Mouse (Mus musculus) spleen, postnatal 36 days (tissue): Measurements from ENCODE around the gene Synj2bp.
A peak's percentile ranks its signal among the peaks of the same experiment; 100 is the strongest.
"Not testable (repeated sequence)": the region's sequence is repeated elsewhere in the genome, so short reads cannot be mapped to it uniquely, and the experiment has no call there.

ENCODE experiments used
- DNase-seq, 2 experiments: peaks; one replicate each; pipeline ENCODE4 v3.0.0; 2022; ENCODE audit warnings: low spot score in 2 of 2, mixed read lengths in 1 of 2

Synj2bp gene

DNA sequence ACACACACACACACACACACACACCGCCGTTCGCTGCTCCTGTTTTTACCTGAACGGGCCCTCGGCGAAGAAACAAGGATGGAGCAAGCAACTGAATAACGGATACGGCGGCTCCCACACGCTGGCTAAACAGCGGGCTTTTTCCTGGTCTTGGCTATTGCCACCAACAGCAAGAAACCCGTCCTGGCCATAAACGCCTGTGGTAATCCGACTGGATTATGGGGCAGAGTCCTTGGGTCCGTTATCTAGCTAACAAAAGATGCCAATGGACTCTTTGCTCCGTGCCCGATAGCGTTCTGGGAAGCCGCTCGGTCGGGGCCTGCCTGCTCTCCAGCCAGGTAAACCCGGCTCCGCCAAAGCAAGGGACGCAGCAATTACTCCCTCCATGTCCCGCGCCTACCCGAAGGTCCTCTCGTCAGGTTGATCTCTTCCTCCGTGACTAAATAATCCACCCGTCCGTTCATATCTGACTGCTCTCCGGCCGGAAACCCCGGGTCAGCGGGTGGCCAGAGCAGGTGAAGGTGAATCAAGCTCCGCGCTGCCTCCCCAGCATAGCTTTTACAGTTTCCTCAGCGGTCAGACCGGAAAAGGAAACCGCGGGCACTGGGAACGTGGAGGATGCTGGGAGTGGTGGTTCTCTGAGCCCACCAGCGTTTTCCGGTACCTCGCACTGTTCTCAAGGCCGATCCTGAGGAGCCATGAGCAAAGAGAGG lies at the start of gene Synj2bp, which contains the start of gene Gm20498:
Gene Synj2bp, minus strand, starts transcription at position 596 of the 713 bp plus-strand sequence.
Gene Gm20498, minus strand, starts transcription at position 590 of the 713 bp plus-strand sequence.
- peak; percentile 82 for DNase-seq

DNA sequence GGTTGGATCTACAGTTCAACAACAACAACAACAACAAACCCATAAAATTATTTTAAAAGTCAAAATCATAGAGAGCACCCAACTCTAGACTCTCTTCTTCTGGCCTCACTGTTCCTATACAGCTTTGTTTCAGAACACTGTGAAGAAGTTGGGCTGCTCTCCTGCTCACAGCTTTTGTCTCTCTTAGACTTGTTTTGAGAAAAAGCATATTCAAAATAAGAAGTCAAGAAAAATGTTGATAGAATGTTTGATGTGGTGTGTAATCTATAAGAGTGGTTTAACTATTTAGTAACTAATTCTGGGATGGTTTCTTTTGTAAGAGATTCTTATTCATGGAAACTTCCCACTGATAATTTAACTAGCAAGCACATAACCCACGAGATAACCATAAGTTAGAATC lies 35.7 kb upstream of the Synj2bp start, which contains the start of gene Adam21:
Gene Adam21, minus strand, starts transcription at position 101 of the 400 bp plus-strand sequence.
- no peak for DNase-seq

DNA sequence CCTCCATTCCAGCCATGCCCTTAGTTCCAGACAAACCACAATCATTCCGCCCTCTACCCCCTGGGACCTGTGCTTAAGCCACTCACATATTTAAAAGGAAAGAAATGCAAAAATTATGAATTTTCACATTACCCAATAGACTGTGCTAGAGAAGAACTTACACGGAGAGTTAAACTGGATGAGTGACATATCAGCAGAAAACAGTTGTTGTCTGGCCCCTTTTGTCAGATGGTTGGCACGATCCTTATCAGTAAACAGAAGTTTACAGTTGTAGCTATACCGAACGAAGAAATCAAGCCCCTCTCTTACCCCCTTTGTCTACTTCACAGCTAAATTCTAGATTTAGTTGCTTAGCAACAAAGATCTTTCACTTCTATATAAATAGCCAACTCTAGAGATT lies 35.2 kb upstream of the Synj2bp start:
- DNase-seq: no peak

DNA sequence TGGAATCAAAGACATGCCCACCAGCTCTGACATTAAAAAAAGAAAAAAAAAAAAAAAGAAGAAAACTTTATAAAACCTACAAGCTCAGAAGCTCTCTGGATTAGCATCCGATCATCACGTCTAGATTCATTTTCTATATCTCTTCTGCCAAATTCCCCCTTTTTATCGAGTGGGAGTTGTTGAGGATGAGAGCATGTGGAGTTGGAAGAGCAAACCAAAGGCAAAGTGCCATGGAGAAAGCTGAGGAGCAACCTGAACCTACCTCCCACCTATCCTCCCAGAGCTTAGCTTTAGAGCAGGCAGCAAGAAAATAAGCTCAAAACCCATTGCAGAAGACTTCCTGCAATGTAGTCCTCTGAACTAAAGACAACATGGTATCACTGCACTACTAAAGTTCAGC lies 31.5 kb upstream of the Synj2bp start:
- no peak for DNase-seq

DNA sequence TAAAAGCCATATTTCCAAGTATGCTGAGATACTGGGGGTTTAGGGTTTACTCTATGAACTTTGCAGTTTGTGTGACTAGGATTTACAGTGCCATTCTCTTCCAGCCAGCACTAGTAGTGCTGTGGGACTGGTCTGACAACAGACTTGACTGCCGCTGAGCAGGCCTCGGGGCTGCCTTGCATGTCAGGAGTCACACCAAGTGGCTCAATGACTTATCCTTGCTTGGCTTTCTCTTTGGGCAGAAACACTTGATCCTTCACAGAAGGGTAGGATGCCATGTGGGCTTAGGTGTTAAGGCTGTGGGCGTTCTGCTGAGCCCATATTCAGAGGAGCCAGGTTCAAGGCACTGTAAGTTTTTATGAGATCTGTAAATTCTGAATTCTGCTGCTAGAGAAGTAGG lies 16.6 kb upstream of the Synj2bp start:
- no peak for DNase-seq

DNA sequence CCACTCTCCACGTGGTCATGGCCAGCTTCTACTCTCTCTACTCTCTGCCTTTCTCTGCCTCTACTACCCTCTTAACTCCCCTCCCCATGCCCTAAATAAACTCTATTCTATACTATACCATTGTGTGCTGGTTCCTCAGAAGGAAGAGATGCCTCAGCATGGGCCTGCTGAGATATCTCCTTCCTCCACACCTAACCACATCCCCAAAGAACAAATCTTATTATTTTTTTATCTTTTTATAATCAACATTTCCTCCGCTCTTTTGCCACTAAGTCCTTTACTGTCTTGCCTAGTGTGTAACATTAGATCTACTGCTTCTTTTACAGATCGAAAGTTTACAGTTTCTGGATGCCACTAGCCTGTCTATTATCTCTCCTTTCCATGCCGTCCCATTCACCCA lies 14.5 kb upstream of the Synj2bp start:
- DNase-seq: no peak

DNA sequence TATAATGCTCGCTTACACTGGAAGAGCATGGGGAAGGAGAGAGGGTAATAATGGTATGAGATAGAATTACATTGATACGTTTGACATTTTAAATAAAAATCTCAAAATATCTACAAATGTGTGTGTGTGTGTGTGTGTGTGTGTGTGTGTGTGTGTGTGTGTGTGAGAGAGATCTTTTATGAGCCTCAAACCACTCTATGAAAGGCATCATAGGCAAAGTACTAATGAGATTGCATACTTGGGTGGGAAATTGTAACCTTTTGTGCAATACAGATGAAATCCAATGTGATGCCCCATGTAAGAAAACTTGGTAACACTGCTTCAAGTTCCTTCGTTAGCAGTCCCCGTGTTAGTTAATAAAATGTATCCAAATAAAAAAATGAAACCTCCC lies 313 bp upstream of the Synj2bp start:
- DNase-seq: no peak

DNA sequence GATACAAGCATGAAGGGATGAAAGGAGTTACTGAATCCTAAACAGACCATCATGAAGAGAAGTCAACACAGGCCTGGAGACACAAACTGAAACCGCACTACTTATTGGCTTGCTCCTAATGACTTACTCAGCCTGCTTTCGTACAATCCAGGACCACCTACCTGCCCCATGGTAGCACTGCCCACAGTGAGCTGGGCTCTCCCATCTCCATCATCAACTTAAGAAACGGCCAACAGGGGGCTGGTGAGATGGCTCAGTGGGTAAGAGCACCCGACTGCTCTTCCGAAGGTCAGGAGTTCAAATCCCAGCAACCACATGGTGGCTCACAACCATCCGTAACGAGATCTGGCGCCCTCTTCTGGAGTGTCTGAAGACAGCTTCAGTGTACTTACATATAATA lies 2.1 kb downstream of the Synj2bp start:
- not testable (repeated sequence) for DNase-seq

DNA sequence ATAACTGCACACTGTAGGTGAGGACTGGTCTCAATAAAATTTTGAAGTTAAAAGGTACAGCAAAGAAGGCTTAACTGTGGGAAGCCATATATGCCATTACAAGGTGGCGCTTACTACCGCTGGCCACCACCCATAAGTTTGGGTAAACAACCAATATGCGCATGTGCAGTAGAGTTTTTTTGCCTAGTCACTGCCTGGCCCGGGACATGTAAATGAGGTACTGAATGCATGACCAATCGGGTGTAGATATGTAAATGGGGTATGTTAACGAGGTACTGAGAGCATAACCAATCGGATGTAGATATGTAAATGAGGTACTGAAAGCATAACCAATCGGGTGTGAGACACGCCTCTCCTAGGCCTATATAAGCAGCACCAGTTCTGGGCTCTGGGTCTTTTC lies 35.8 kb downstream of the Synj2bp start:
- DNase-seq: not testable (repeated sequence)

DNA sequence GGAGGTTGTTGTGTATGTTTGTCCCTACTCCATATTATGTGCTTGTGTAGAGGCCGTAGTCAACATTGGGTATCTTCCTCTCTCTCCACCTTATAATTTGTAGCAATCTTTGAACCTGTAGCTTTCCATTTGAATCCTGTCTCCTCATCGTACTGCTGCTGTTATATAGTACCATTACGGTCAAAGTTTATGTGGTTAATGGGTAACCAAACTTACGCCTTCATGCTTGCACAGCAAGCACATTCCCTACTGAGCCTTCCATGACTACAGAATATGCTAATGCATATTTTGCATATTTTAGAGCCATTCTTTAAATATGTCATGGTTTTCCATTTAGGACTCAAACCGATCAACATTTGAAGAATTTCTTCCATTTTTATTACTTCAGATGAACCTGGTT lies 42.2 kb downstream of the Synj2bp start:
- no peak for DNase-seq

DNA sequence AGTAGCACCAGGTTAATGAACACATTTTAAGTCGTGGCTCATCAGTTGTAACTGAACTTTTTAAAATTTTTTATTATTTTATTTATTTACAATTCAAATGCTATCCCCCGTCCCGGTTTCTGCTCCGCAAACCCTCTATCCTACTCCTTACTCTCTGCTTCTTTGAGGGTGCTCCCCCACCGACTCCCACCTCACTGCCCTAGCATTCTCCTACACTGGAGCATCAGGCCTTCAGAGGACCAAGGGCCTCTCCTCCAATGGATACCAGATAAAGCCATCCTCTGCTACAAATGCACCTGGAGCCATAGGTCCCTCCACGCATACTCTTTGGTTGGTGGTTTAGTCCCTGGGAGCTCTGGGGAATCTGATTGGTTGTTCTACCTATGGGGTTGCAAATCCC lies 47.4 kb downstream of the Synj2bp start:
- no peak for DNase-seq

DNA sequence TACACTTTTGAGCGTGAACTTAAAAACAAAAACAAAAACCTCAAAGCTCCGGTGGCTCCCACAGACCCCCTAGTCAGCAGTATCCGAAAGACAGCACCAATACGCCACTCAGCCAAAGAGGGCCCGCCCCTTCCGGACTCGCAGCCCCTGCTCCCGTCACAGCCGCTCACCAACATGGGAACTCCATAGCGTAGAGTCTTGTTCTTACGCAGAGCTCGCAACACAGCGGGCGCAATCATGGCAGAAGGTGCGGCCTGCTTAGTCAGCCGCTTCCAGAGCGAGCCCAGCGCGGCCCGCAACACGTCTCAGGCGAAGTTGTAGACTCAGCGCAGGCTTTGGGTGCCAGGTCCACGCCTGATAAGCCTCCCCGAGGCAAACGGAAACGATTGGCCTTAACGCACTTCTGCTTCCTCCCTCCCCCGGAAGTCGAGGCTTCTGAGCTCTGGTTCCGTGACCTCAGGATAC lies 48.0 kb downstream of the Synj2bp start, which contains the start of gene Cox16:
Gene Cox16, minus strand, starts transcription at position 401 of the 465 bp plus-strand sequence.
- DNase-seq: peak; percentile 81 to 82

DNA sequence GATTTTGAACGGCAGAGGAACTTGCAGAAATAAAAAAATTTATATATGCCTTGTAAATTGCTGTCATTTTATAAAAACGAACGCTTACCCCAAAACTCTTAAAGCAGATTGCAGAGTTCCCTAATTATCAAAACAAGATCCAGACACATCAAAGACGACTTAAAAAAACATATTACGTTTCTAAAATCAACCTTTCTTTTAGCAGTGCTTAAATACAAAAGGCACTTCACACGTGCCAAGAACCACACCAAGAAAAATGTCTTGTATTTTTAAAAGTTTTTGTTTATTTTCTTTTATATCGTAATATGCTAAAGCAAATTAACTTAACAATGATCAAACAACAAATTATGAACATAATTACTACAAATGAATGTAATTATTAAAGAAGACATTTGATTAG lies 48.5 kb downstream of the Synj2bp start:
- DNase-seq: no peak

DNA sequence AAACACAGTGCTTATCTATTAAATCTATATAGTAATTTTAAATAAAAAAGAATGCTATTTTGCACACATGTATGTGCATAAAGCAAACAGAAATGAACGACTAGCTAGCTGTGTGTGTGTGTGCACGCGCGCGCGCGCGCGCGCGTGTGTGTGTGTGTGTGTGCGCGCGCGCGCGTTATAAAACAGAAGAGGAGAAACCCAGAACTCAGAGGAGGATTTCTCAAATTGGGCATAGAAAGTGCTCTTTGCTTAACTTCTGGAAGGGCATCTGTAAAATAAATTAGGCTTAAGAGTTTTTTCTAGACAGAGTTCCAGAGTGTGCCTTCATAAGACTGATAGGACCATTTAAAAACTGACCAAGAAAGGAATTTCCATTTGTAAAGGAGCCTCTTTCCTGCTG lies 49.1 kb downstream of the Synj2bp start:
- DNase-seq: no peak

DNA sequence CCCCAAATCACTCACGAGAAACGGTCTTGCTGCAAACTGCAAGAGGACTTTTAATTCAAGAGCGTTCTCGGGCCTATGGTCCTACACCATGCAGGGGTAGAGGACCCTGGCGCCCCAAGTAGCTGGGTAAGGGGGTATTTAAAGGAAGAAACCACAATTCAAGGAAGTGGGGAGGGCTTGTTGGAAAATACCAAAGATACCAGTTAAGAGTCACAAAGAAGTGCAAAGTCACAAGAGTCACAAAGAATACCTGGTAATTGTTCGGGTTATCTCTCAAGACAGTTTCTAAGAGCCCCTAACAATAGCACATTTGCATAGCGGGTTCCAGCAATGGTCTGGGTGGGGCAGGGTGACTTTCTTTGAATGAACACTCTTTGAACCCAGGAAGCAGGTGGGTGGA lies 73.7 kb downstream of the Synj2bp start:
- DNase-seq: not testable (repeated sequence)
